18 mouse cellular contexts compared by ENCODE assay signal in genomic region chr9:21456930-21457634, GRCm38 (mm10). TPM values are rescaled to one million over a fixed set of nuclear protein-coding genes. Genes with fewer than 3 reads are reported as not detected.
DNase-seq lines count a peak whose midpoint lies in the region; ATAC-seq and TF ChIP-seq lines count a peak whose summit lies in the region.
"Had no signal": no experiment of that assay in that cellular context is flagged by ENCODE, and none has a peak within 500 bp of the region (broad histone marks: within the 10 kb centered on the region; RNA-seq: fewer than 3 reads in every experiment).

No protein-coding gene starts in this region.

- no peak overlapping the region for H3K4me3 ChIP-seq in embryonic facial prominence, embryonic 13.5 days
- no peak overlapping the region for H3K4me3 ChIP-seq in embryonic facial prominence, embryonic 10.5 days
- peak overlapping the region; percentile 87 for H3K4me3 ChIP-seq in megakaryocyte, embryonic 14.5 days (replicated peaks)
- H3K4me3 ChIP-seq in ES-E14 (ENCODE audit: insufficient read depth in 1 of 2, low read depth in 1 of 2, low read length in 2 of 2, poor library complexity in 1 of 2, severe bottlenecking in 1 of 2) (peak overlapping the region; percentile 18 to 31; a peak in 2 of 4 replicates), macrophage (ENCODE audit: inconsistent target) (no peak overlapping the region)
- H3K4me3 ChIP-seq: hindbrain, embryonic 13.5 days; kidney, embryonic 15.5 days had no signal

- H3K9me3 ChIP-seq in embryonic facial prominence, embryonic 13.5 days = no peaks in the 10 kb centered on the region
- no peaks in the 10 kb centered on the region for H3K9me3 ChIP-seq in embryonic facial prominence, embryonic 10.5 days
- H3K9me3 ChIP-seq in megakaryocyte, embryonic 14.5 days = no peaks in the 10 kb centered on the region
- H3K9me3 ChIP-seq in ES-E14 (ENCODE audit: control insufficient read depth, insufficient read depth, low read depth, low read length) = no peaks in the 10 kb centered on the region
- H3K9me3 ChIP-seq: hindbrain, embryonic 13.5 days; kidney, embryonic 15.5 days had no signal

- H3K79me2 ChIP-seq in macrophage (ENCODE audit: inconsistent target) = peaks cover 93% of the 10 kb centered on the region

- no peak for ATAC-seq in embryonic facial prominence, embryonic 13.5 days (ENCODE audit: insufficient number of reproducible peaks, insufficient read depth, low FRiP score, low TSS enrichment, low read depth)
- ATAC-seq in megakaryocyte, adult 5-6 weeks (ENCODE audit: poor library complexity, severe bottlenecking) = no peak

- H3K27me3 ChIP-seq in embryonic facial prominence, embryonic 13.5 days = no peaks in the 10 kb centered on the region
- no peaks in the 10 kb centered on the region for H3K27me3 ChIP-seq in embryonic facial prominence, embryonic 10.5 days (replicated peaks; ENCODE audit: low read depth, poor library complexity, severe bottlenecking)
- no peaks in the 10 kb centered on the region for H3K27me3 ChIP-seq in megakaryocyte, embryonic 14.5 days (replicated peaks)
- H3K27me3 ChIP-seq: hindbrain, embryonic 13.5 days; kidney, embryonic 15.5 days had no signal

- in situ Hi-C loops in ES-E14 (cut with MboI; ENCODE audit: low sequenced_read_pairs in 2 of 2, unreplicated experiment in 2 of 2) = no loop called here

- H3K27ac ChIP-seq in embryonic facial prominence, embryonic 13.5 days = peak overlapping the region; percentile 39; the same call in 1 of the 2 replicates
- no peak overlapping the region for H3K27ac ChIP-seq in embryonic facial prominence, embryonic 10.5 days (replicated peaks)
- H3K27ac ChIP-seq in ES-E14 (ENCODE audit: insufficient read depth, low read depth, low read length, poor library complexity, severe bottlenecking) = peak overlapping the region; percentile 95
- peak overlapping the region; percentile 52 for H3K27ac ChIP-seq in macrophage
- H3K27ac ChIP-seq: hindbrain, embryonic 13.5 days; kidney, embryonic 15.5 days had no signal

- H3K36me3 ChIP-seq in embryonic facial prominence, embryonic 13.5 days = peaks cover 12% of the 10 kb centered on the region
- H3K36me3 ChIP-seq in embryonic facial prominence, embryonic 10.5 days (replicated peaks) = peaks cover 28% of the 10 kb centered on the region
- H3K36me3 ChIP-seq in megakaryocyte, embryonic 14.5 days (replicated peaks; ENCODE audit: low read length) = peaks cover 69% of the 10 kb centered on the region
- H3K36me3 ChIP-seq in ES-E14 (ENCODE audit: control insufficient read depth, insufficient read depth, low read length, poor library complexity, severe bottlenecking) (peaks cover 5% of the 10 kb centered on the region; the same call in 1 of the 2 replicates), macrophage (ENCODE audit: inconsistent target) (peaks cover 9% of the 10 kb centered on the region; the same call in 1 of the 2 replicates)

- no peaks in the 10 kb centered on the region for H3K4me1 ChIP-seq in embryonic facial prominence, embryonic 13.5 days
- H3K4me1 ChIP-seq in embryonic facial prominence, embryonic 10.5 days = peaks cover 8% of the 10 kb centered on the region
- H3K4me1 ChIP-seq in megakaryocyte, embryonic 14.5 days = peaks cover 100% of the 10 kb centered on the region
- peaks cover 12 to 32% of the 10 kb centered on the region in 2 experiments; a peak in 3 of 4 replicates for H3K4me1 ChIP-seq in ES-E14 (ENCODE audit: control insufficient read depth in 2 of 2, insufficient read depth in 2 of 2, low read length in 2 of 2, poor library complexity in 1 of 2)

- WGBS in embryonic facial prominence, embryonic 13.5 days = 77% methylated on average over 10 of the region's 10 CpGs
- 83% methylated on average over 10 of the region's 10 CpGs for WGBS in embryonic facial prominence, embryonic 10.5 days
- 23% methylated on average over 10 of the region's 10 CpGs for WGBS in macrophage (ENCODE audit: missing documents)

- no peak overlapping the region for H3K4me2 ChIP-seq in embryonic facial prominence, embryonic 13.5 days
- H3K4me2 ChIP-seq: hindbrain, embryonic 13.5 days; kidney, embryonic 15.5 days; midbrain, embryonic 11.5 days had no signal

- DNase-seq in embryonic facial prominence, embryonic 10.5 days (ENCODE audit: low spot score) = no peak
- DNase-seq in ES-E14 (ENCODE audit: low read depth, low spot score) = peak; percentile 45
- no peak for DNase-seq in spleen, postnatal 14 days (ENCODE audit: low spot score in 2 of 2)
- no peak for DNase-seq in spleen, adult 12 weeks (ENCODE audit: low spot score)
- DNase-seq: adrenal gland, adult 2 months; cerebellum, postnatal 36 days; gastrocnemius, postnatal 10 days; left cerebral cortex, postnatal 4 days; lung, postnatal 14 days; right cerebral cortex, postnatal 25 days; thymus, postnatal 25 days had no signal

- H3K9ac ChIP-seq in embryonic facial prominence, embryonic 13.5 days = no peak overlapping the region
- H3K9ac ChIP-seq in ES-E14 (ENCODE audit: insufficient read depth, low read depth, low read length, poor library complexity, severe bottlenecking) = peak overlapping the region; percentile 30; the same call in 1 of the 2 replicates
- H3K9ac ChIP-seq: hindbrain, embryonic 13.5 days; kidney, embryonic 15.5 days had no signal

TF ChIP-seq in ES-E14, 5 proteins besides CTCF, POLR2A, EP300 and RAD21:
- TF ChIP-seq ZC3H11A (IDR thresholded peaks at IDR 0.05; ENCODE audit: borderline replicate concordance, low read depth, low read length) (no peak), MAFK (IDR thresholded peaks at IDR 0.05; ENCODE audit: insufficient read depth, low read depth, low read length) (no peak), CHD2 (IDR thresholded peaks at IDR 0.05; ENCODE audit: low read depth, low read length) (no peak)
TF ChIP-seq in ES-E14: peak in this region for 0.

RNA-seq across cellular contexts. Expression of gene Dnm2, which starts 32.4 kb away (rescaled TPM):
- polyA plus RNA-seq in embryonic facial prominence, embryonic 13.5 days (2015; fragmentation: Nextera tagmentation; extraction: Ambion mirVana) = 74.5 and 79.8 TPM in 2 replicates
- polyA plus RNA-seq in embryonic facial prominence, embryonic 10.5 days (2016; fragmentation: Nextera tagmentation; extraction: Ambion mirVana) = 72.9 and 73.7 TPM in 2 replicates
- 714 and 929 TPM in 2 replicates for polyA plus RNA-seq in megakaryocyte, embryonic 14.5 days (2012; ENCODE audit: insufficient read depth, low replicate concordance)
- 94.9 and 101 TPM in 2 replicates for total RNA-seq in megakaryocyte, adult 5-6 weeks (2015)
- total RNA-seq in megakaryocyte, adult 5-6 weeks (2017) = 131 and 144 TPM in 2 replicates
- total RNA-seq in ES-E14 (2012; rRNA removed) = 56.3 and 69.6 TPM in 2 replicates
- 100 to 1,000 TPM; 187 to 515 (median 394) TPM for total RNA-seq in macrophage (2018; cell fraction: chromatin; rRNA removed)
- total RNA-seq in macrophage (2018; cell fraction: cytosol; rRNA removed) = 100 to 1,000 TPM in 21 of 26 experiments, 10 to 100 TPM in 5; 84.7 to 144 (median 113) TPM
- total RNA-seq in macrophage (2018; cell fraction: nucleus; rRNA removed) = 100 to 1,000 TPM; 106 to 277 (median 208) TPM
- polyA plus RNA-seq in macrophage (2018) = 101 to 145 TPM (median 112 TPM) in 3 replicates

RNA-seq across cellular contexts. Expression of gene Qtrt1, which starts 45.4 kb away (rescaled TPM):
- 47.0 and 53.5 TPM in 2 replicates for polyA plus RNA-seq in embryonic facial prominence, embryonic 13.5 days (2015; fragmentation: Nextera tagmentation; extraction: Ambion mirVana)
- polyA plus RNA-seq in embryonic facial prominence, embryonic 10.5 days (2016; fragmentation: Nextera tagmentation; extraction: Ambion mirVana) = 64.0 and 71.1 TPM in 2 replicates
- 20.1 and 20.7 TPM in 2 replicates for polyA plus RNA-seq in megakaryocyte, embryonic 14.5 days (2012; ENCODE audit: insufficient read depth, low replicate concordance)
- 5.4 and 11.8 TPM in 2 replicates for total RNA-seq in megakaryocyte, adult 5-6 weeks (2015)
- 6.7 and 9.8 TPM in 2 replicates for total RNA-seq in megakaryocyte, adult 5-6 weeks (2017)
- total RNA-seq in ES-E14 (2012; rRNA removed) = 62.7 and 100 TPM in 2 replicates
- 10 to 100 TPM; 12.0 to 53.9 (median 28.6) TPM for total RNA-seq in macrophage (2018; cell fraction: chromatin; rRNA removed)
- 1 to 10 TPM; 2.9 to 7.9 (median 6.6) TPM for total RNA-seq in macrophage (2018; cell fraction: cytosol; rRNA removed)
- 10 to 100 TPM in 23 of 26 experiments, 1 to 10 TPM in 3; 5.9 to 31.4 (median 17.0) TPM for total RNA-seq in macrophage (2018; cell fraction: nucleus; rRNA removed)
- 6.1 to 12.6 TPM (median 9.4 TPM) in 3 replicates for polyA plus RNA-seq in macrophage (2018)

RNA-seq across cellular contexts. Expression of gene Tmed1, which starts 53.0 kb away (rescaled TPM):
- 112 and 123 TPM in 2 replicates for polyA plus RNA-seq in embryonic facial prominence, embryonic 13.5 days (2015; fragmentation: Nextera tagmentation; extraction: Ambion mirVana)
- polyA plus RNA-seq in embryonic facial prominence, embryonic 10.5 days (2016; fragmentation: Nextera tagmentation; extraction: Ambion mirVana) = 119 and 121 TPM in 2 replicates
- 6.6 TPM in 1 of 2 replicates, not detected in the other for polyA plus RNA-seq in megakaryocyte, embryonic 14.5 days (2012; ENCODE audit: insufficient read depth, low replicate concordance)
- 5.4 and 6.2 TPM in 2 replicates for total RNA-seq in megakaryocyte, adult 5-6 weeks (2015)
- 8.7 and 9.3 TPM in 2 replicates for total RNA-seq in megakaryocyte, adult 5-6 weeks (2017)
- total RNA-seq in ES-E14 (2012; rRNA removed) = 133 and 191 TPM in 2 replicates
- 10 to 100 TPM in 1 of 26 experiments, 1 to 10 TPM in 24, under 1 TPM in 1; 0.76 to 10.5 (median 3.7) TPM for total RNA-seq in macrophage (2018; cell fraction: chromatin; rRNA removed)
- 10 to 100 TPM in 21 of 26 experiments, 1 to 10 TPM in 5; 5.6 to 15.4 (median 11.2) TPM for total RNA-seq in macrophage (2018; cell fraction: cytosol; rRNA removed)
- 10 to 100 TPM in 5 of 26 experiments, 1 to 10 TPM in 21; 3.3 to 13.1 (median 7.4) TPM for total RNA-seq in macrophage (2018; cell fraction: nucleus; rRNA removed)
- 5.5 to 16.0 TPM (median 11.8 TPM) in 3 replicates for polyA plus RNA-seq in macrophage (2018)

Comparison
In these comparisons a context has a peak if more than half of its experiments do, and no peak if none do; other contexts are left out.
1. H3K4me3 ChIP-seq: peak in megakaryocyte, embryonic 14.5 days (single experiment) and ES-E14 (2 of 2); none in embryonic facial prominence, embryonic 13.5 days (single experiment), embryonic facial prominence, embryonic 10.5 days (single experiment) and macrophage (single experiment).